Mouse (Mus musculus) T-helper 1 cell (primary cell): ENCODE results near the gene Cep135.

Experiments used
- in situ Hi-C: fragments of 300-600 bp; cut with MboI, MseI; formaldehyde crosslinking; loops from one replicate; pipeline ENCODE4 v1.15.1; 2025; ENCODE audit warnings: high pct_unique_total_duplicates

The Cep135 gene

GRCm38 (mm10) chr5:76588551-76589283 lies at the start of gene Cep135:
Gene Cep135, plus strand, starts transcription at chr5:76588698.
- in situ Hi-C loops = no loop called here

- in situ Hi-C loops = no loop called here
These were observed 48.3 kb upstream of the Cep135 start for GRCm38 (mm10) chr5:76540181-76540580.

- in situ Hi-C loops = no loop called here
These were observed 47.7 kb upstream of the Cep135 start for GRCm38 (mm10) chr5:76540842-76541241.

GRCm38 (mm10) chr5:76543200-76543599 lies 45.3 kb upstream of the Cep135 start:
- in situ Hi-C loops = no loop called here

- in situ Hi-C loops = no loop called here
These were observed 38.1 kb upstream of the Cep135 start for GRCm38 (mm10) chr5:76550426-76550825.

GRCm38 (mm10) chr5:76565321-76565720 lies 23.2 kb upstream of the Cep135 start:
- in situ Hi-C loops = loop anchor here (10.0 kb wide), 1 partner anchor 279 kb away; no protein-coding TSS in a partner anchor

- in situ Hi-C loops = no loop called here
These were observed 14.2 kb upstream of the Cep135 start for GRCm38 (mm10) chr5:76574251-76574650.

GRCm38 (mm10) chr5:76577026-76577425 lies 11.5 kb upstream of the Cep135 start:
- in situ Hi-C loops = no loop called here

GRCm38 (mm10) chr5:76585378-76585777 lies 3.1 kb upstream of the Cep135 start:
- in situ Hi-C loops = no loop called here

- in situ Hi-C loops = no loop called here
These were observed 813 bp downstream of the Cep135 start for GRCm38 (mm10) chr5:76589311-76589710.

GRCm38 (mm10) chr5:76590009-76590408 lies 1.5 kb downstream of the Cep135 start:
- in situ Hi-C loops = loop anchor here (5.0 kb wide), 1 partner anchor 58 kb away; no protein-coding TSS in a partner anchor

GRCm38 (mm10) chr5:76591885-76592284 lies 3.4 kb downstream of the Cep135 start:
- in situ Hi-C loops = loop anchor here (5.0 kb wide), 1 partner anchor 60 kb away; no protein-coding TSS in a partner anchor

GRCm38 (mm10) chr5:76609702-76610370 lies 21.3 kb downstream of the Cep135 start:
- in situ Hi-C loops = no loop called here

- in situ Hi-C loops = no loop called here
These were observed 24.5 kb downstream of the Cep135 start for GRCm38 (mm10) chr5:76612867-76613499.

- in situ Hi-C loops = no loop called here
These were observed 26.8 kb downstream of the Cep135 start for GRCm38 (mm10) chr5:76615276-76615675.

GRCm38 (mm10) chr5:76616196-76616747 lies 27.8 kb downstream of the Cep135 start:
- in situ Hi-C loops = no loop called here

GRCm38 (mm10) chr5:76618750-76619149 lies 30.3 kb downstream of the Cep135 start:
- in situ Hi-C loops = no loop called here

GRCm38 (mm10) chr5:76623759-76624158 lies 35.3 kb downstream of the Cep135 start:
- in situ Hi-C loops = loop anchor here (10.0 kb wide), 1 partner anchor 701 kb away; no protein-coding TSS in a partner anchor

- in situ Hi-C loops = loop anchor here (10.0 kb wide), 1 partner anchor 697 kb away; no protein-coding TSS in a partner anchor
These were observed 39.3 kb downstream of the Cep135 start for GRCm38 (mm10) chr5:76627770-76628169.

GRCm38 (mm10) chr5:76634012-76634411 lies 45.5 kb downstream of the Cep135 start:
- in situ Hi-C loops = no loop called here

- in situ Hi-C loops = no loop called here
These were observed 47.1 kb downstream of the Cep135 start for GRCm38 (mm10) chr5:76635592-76635991.

- in situ Hi-C loops = no loop called here
These were observed 53.6 kb downstream of the Cep135 start for GRCm38 (mm10) chr5:76642076-76642475.
